Mouse (Mus musculus) megakaryocyte, embryonic 14.5 days (primary cell): ENCODE measurements around the gene Npas3.

Source experiments
- FLI1 ChIP-seq: IDR thresholded peaks from 2 replicates; pipeline ENCODE4 v1.6.1; 2012; ENCODE audit warnings: low read length, inconsistent platforms, mixed read lengths
- GATA1 ChIP-seq: IDR thresholded peaks from 3 replicates; pipeline ENCODE4 v1.6.1; 2012; ENCODE audit warnings: mixed read lengths, low read length, inconsistent platforms, borderline replicate concordance

DNA sequence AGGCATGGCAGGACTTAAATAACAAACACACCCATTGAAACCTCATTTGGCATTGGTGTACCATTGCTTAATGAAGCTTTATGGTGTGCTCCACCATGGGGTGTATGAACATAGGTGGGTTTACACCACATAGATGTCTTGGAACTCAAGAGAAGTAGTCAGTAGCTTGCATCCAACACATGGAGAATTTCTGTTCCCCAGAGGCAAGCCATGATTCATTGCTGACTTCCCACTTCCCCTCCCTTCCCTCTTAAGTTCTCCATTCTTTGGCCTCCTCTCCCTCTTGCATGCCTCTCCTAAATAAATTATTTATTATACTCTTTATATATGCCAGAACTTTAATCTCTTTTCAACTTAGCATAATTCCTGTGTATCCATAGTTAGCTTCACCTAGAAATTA lies 611.7 kb downstream of the Npas3 start:
- no peak for TF ChIP-seq GATA1
- no peak for TF ChIP-seq FLI1
